Mouse (Mus musculus) heart, embryonic 14.5 days (tissue): ENCODE measurements at regions not wholly inside any gene's neighbourhood (a gene's known extent, or its start where the extent isn't known, plus 50 kb on each side); places are given as distances from the start of the nearest gene placed in this dataset.

Experiments used
- ATAC-seq: fragments of 200-750 bp; cut with Nextera tagmentation; 2 replicates; pipeline ENCODE4 v1.8.0; 2017; ENCODE audit warnings: low read depth, moderate TSS enrichment; ENCODE audit not compliant: insufficient number of reproducible peaks, insufficient read depth, low FRiP score
- H3K27ac ChIP-seq, 2 experiments: fragments of 200-500 bp in 1 of 2; fragments of 300-500 bp in 1 of 2; sonication (generic) in 1 of 2; replicated peaks in 1 of 2; 2 replicates each; pipeline ENCODE4 v1.5.1; 2012 to 2014; ENCODE audit warnings: low read depth in 2 of 2, low read length in 2 of 2, control low read depth in 1 of 2, mild to moderate bottlenecking in 1 of 2, mixed read lengths in 1 of 2; ENCODE audit not compliant: control insufficient read depth in 1 of 2, insufficient read depth in 1 of 2
- H3K27me3 ChIP-seq: fragments of 300-500 bp; sonication (generic); 2 replicates; pipeline ENCODE4 v1.6.1; 2014; ENCODE audit warnings: mild to moderate bottlenecking, low read length, control low read depth; ENCODE audit not compliant: control insufficient read depth, insufficient read depth
- H3K36me3 ChIP-seq: fragments of 300-500 bp; sonication (generic); 2 replicates; pipeline ENCODE4 v1.6.1; 2014; ENCODE audit warnings: mild to moderate bottlenecking, control low read depth, low read length, mixed read lengths; ENCODE audit not compliant: control insufficient read depth, insufficient read depth
- H3K4me1 ChIP-seq, 2 experiments: fragments of 200-500 bp in 1 of 2; fragments of 300-500 bp in 1 of 2; sonication (generic) in 1 of 2; 2 replicates each; pipeline ENCODE4 v1.6.1; 2012 to 2014; ENCODE audit warnings: low read length in 2 of 2, control low read depth in 1 of 2, mixed read lengths in 1 of 2; ENCODE audit not compliant: control insufficient read depth in 2 of 2, insufficient read depth in 2 of 2
- H3K4me2 ChIP-seq: fragments of 300-500 bp; sonication (generic); 2 replicates; pipeline ENCODE4 v1.6.1; 2014; ENCODE audit warnings: mild to moderate bottlenecking, low read length
- H3K4me3 ChIP-seq, 2 experiments: fragments of 200-500 bp in 1 of 2; fragments of 300-500 bp in 1 of 2; sonication (generic) in 1 of 2; 2 replicates each; pipeline ENCODE4 v1.5.1; 2012 to 2014; ENCODE audit warnings: low read length in 2 of 2, mild to moderate bottlenecking in 2 of 2, control low read depth in 1 of 2, low read depth in 1 of 2, moderate library complexity in 1 of 2; ENCODE audit not compliant: control insufficient read depth in 1 of 2, insufficient read depth in 1 of 2
- H3K9ac ChIP-seq: fragments of 300-500 bp; sonication (generic); 2 replicates; pipeline ENCODE4 v1.6.1; 2014; ENCODE audit warnings: mild to moderate bottlenecking, low read length
- H3K9me3 ChIP-seq: fragments of 300-500 bp; sonication (generic); 2 replicates; pipeline ENCODE4 v1.6.1; 2016; ENCODE audit warnings: low read length, control low read depth; ENCODE audit not compliant: control insufficient read depth
- WGBS: fragments of 180-500 bp; shearing (Covaris S2); extraction: QIAGEN DNeasy Blood & Tissue Kit; methylation state at CpG from one replicate; pipeline ENCODE4 v1.1.7; 2014; 5-methylcytosine and 5-hydroxymethylcytosine counted together

DNA sequence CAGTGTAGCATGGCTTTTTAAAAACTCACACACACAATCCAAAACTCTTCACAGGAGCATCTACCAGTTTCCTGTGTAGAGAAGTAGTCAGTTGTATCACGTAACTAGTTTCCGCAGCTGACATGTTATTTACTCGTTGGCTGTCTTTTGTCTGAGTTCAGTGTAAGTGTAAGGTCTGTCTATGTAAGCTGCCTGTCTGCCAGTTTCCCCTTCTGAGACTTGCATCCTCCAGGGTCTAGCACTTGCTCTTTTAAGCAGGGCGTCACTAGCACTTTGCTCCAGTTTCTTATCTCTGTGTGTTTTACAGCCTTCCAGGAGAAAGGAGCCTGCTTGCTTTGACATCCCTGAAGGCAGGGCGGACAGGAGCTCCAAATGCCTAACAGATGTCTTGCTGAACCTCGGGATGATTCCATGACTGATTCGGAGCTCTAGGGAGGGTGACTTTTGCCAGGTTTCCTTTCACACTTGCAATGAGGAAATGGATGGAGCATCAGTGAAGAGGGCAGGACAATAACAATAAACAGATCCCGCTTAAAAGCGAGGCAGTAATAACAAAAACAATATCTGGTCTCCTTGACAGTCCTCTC, 131.2 kb upstream of the Osr1 start:
- no peaks in the 10 kb centered on the region for H3K27me3 ChIP-seq
- no peaks in the 10 kb centered on the region for H3K9me3 ChIP-seq
- H3K9ac ChIP-seq, result no peak overlapping the region
- H3K4me2 ChIP-seq, result peak overlapping the region; percentile 39
- no peak for ATAC-seq
- no peaks in the 10 kb centered on the region for H3K36me3 ChIP-seq
- H3K4me3 ChIP-seq, result no peak overlapping the region
- no peaks in the 10 kb centered on the region for H3K4me1 ChIP-seq
- 16% methylated on average over 9 of the region's 9 CpGs for WGBS
- no peak overlapping the region for H3K27ac ChIP-seq

DNA sequence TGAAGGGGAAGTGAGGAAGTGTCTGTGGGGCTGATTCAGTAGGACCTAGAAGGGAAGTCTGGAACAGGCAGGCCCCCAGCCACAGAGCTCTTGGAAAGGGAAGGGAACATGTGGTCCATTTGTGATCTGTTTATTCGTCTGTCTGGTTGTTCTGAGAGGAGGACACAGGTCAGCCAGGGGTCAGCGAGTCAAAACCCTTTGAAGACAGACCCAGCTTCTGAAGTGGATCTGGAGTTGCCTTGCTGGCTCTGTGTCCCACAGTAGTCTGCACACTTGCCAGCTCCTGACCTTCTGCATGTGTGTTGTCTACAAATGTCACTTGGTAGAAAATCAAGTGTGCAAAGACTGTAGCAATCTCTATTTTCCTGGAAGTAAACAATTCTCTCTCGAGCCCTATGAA, 119.3 kb upstream of the Osr1 start:
- H3K36me3 ChIP-seq, result no peaks in the 10 kb centered on the region
- no peak overlapping the region for H3K9ac ChIP-seq
- H3K4me3 ChIP-seq, result no peak overlapping the region
- H3K27me3 ChIP-seq, result no peaks in the 10 kb centered on the region
- WGBS, result 19% methylated on average over 3 of the region's 3 CpGs
- no peak overlapping the region for H3K27ac ChIP-seq
- ATAC-seq, result no peak
- peaks cover 0 to 3% of the 10 kb centered on the region in 2 experiments; a peak in 1 of 4 replicates for H3K4me1 ChIP-seq
- H3K4me2 ChIP-seq, result no peak overlapping the region
- no peaks in the 10 kb centered on the region for H3K9me3 ChIP-seq

DNA sequence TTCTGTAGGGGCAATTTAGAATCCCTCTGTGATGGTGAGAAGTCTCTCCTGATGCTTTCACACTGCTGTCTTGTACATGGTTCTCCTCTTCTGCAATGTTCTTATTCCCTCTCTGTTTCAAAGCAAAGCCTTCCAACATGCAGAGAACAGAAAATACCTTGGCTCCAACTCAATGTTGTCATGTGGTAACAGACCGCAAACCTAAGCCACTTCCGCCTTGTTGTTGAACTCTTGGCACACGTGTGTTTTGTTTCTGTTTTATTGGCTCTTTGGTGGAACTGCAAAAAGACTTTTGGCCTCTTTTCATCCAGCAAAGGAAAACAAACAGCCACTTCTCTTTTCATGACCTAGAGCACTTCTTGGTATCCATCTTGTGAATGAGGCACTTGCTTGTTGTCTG, 109.7 kb upstream of the Osr1 start:
- 79% methylated on average over 3 of the region's 3 CpGs for WGBS
- Histone ChIP-seq H3K4me2 (no peak overlapping the region), H3K36me3 (no peaks in the 10 kb centered on the region), H3K9ac (no peak overlapping the region), H3K9me3 (no peaks in the 10 kb centered on the region), H3K27ac (no peak overlapping the region), H3K4me1 (no peaks in the 10 kb centered on the region), H3K4me3 (no peak overlapping the region), H3K27me3 (no peaks in the 10 kb centered on the region)
- ATAC-seq, result no peak

DNA sequence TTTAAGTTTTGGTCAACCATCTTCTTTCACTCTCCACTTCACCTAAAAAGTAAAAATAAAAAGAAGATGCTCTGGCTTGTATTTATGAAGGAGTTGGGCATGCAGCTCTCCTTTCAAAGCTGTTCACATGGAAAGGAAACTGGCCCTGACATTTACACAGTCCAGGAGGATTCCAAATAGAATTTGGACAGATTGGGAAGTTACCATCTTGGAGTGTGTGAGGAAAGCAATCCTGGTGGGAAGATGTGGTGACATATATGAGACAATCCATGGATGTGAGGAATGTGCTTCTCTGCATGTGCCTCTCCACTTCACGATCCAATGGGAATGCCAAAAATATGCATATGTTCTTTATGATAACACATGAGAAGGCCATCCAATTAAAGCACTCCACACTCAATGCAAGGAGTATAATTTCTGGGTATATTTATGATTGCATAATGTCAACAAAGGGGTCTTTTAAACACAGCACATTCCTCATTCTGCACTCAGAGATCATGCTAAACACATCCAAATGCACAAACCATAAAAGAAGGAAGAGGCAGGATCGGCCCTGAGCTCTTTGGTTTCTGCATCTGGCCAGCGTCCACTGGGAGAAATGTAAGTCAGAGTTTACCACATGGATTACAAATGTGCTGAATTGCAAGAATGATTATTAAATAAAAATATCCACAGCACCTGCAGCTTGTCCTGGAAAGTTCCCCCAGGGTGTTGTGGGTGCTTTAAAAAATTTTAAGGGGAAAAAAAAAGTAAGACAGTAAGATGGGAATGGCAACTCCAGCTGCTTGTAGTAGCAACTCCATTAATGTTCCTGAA, 100.1 kb upstream of the Osr1 start:
- Histone ChIP-seq H3K27ac (no peak overlapping the region), H3K36me3 (no peaks in the 10 kb centered on the region), H3K4me1 (no peaks in the 10 kb centered on the region), H3K9me3 (no peaks in the 10 kb centered on the region), H3K27me3 (no peaks in the 10 kb centered on the region), H3K4me2 (no peak overlapping the region), H3K4me3 (no peak overlapping the region), H3K9ac (no peak overlapping the region)
- WGBS, result 55% methylated on average over 3 of the region's 3 CpGs
- no peak for ATAC-seq

DNA sequence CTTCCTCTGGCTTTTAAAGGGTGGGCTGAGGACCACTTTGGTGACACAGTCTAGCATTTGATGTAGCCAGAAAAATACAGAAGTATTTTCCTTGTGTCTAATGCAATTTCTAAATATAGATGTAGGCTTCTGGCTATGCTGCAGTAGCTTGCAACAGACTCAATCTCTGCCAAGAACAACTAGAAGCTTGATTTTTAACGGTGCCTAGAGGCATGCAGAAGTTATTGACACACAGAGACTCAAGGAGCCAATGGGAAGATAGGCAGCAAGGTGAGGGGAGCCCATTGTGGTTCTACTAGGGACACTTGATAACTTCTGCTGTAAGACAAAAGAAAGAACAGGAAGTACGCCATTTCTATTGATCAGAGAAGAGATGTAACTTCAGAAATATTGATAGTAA, 94.1 kb upstream of the Osr1 start:
- ATAC-seq, result no peak
- Histone ChIP-seq H3K4me2 (no peak overlapping the region), H3K9me3 (no peaks in the 10 kb centered on the region), H3K36me3 (no peaks in the 10 kb centered on the region), H3K27me3 (no peaks in the 10 kb centered on the region), H3K9ac (no peak overlapping the region), H3K4me3 (no peak overlapping the region), H3K27ac (no peak overlapping the region), H3K4me1 (no peaks in the 10 kb centered on the region)
- 42% methylated on average over 2 of the region's 2 CpGs for WGBS

DNA sequence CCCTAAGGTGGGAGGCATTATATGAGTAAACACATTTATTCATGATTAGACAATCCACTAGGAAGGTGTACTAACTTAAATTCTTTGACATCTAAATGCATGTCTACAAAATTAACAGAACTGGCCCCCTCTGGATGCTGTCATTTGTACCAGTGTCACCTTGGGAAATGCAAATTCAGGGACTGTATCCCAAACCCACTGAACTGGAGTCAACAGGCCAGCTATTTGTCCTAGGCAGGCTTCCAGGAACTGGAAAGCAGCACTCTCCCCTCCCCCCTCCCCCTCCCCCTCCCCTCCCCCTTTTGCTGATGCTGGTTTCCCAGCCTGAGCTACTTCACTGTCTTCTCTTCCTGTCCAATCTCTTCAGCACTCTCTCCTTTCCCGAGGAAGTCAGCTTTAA, 91.7 kb upstream of the Osr1 start:
- no peaks in the 10 kb centered on the region for H3K27me3 ChIP-seq
- no peak for ATAC-seq
- no peak overlapping the region for H3K4me3 ChIP-seq
- H3K4me2 ChIP-seq, result no peak overlapping the region
- 46% methylated on average over 1 of the region's 1 CpGs for WGBS
- no peak overlapping the region for H3K9ac ChIP-seq
- no peak overlapping the region for H3K27ac ChIP-seq
- H3K36me3 ChIP-seq, result no peaks in the 10 kb centered on the region
- H3K4me1 ChIP-seq, result no peaks in the 10 kb centered on the region
- H3K9me3 ChIP-seq, result no peaks in the 10 kb centered on the region

DNA sequence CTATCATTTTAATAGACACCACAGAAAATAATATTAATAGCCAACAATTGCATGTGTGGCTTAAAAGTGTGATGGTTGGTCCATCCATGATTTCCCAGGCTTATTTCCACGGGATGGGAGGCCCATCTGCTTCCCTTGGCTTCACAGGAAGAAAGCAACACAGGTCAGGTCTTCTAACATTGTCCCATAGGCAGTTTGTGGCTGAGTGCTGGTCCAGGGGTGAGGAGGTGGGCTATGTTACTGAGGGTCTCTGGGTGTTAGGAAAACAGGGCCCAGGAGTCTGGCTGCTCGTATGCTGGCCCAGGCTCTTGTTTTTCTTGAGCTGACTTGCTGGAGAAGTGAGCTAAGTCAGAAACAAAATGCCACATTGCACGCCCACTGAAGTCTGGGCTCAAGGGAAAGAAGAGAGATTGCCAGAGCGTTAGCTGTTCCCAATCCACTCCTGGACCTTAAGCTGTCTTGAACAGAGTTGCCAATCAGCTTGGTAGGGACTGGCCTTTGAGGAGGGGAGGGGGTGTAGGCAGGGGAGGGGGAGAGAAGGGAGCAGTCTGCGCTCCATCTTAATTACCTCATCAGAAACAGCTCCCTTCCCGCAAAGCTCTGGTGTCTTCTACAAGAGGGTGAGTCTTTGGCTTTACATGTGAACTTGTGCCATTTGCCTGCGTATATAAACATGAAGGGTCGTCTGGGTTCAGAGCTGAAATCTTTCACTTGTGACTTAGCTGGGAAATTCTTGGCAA, 82.1 kb upstream of the Osr1 start:
- Histone ChIP-seq H3K27me3 (no peaks in the 10 kb centered on the region), H3K4me1 (no peaks in the 10 kb centered on the region), H3K27ac (no peak overlapping the region), H3K9ac (no peak overlapping the region), H3K4me2 (no peak overlapping the region), H3K9me3 (0 out of 2 replicates have a peak, but pooled peaks cover 2% of the 10 kb centered on the region), H3K36me3 (no peaks in the 10 kb centered on the region), H3K4me3 (no peak overlapping the region)
- no peak for ATAC-seq
- WGBS, result 61% methylated on average over 8 of the region's 8 CpGs
